Comparison of ENCODE assay signal across 13 mouse cellular contexts in genomic region chr9:25517982-25518381, GRCm38 (mm10). TPM values are rescaled to one million over a fixed set of nuclear protein-coding genes. Genes with fewer than 3 reads are reported as not detected.
DNase-seq lines count a peak whose midpoint lies in the region; TF ChIP-seq lines count a peak whose summit lies in the region.
"Had no signal": no experiment of that assay in that cellular context is flagged by ENCODE, and none has a peak within 500 bp of the region (broad histone marks: within the 10 kb centered on the region; RNA-seq: fewer than 3 reads in every experiment).

No protein-coding gene starts in this region.

- no peak for TF ChIP-seq CTCF in gastrocnemius, adult 2 months (IDR thresholded peaks at IDR 0.05)

- H3K27ac ChIP-seq in gastrocnemius, adult 2 months: peak overlapping the region; percentile 62; the same call in 1 of the 2 replicates
- H3K27ac ChIP-seq: limb, embryonic 12.5 days; midbrain, embryonic 15.5 days; neural tube, embryonic 13.5 days had no signal

- no peak overlapping the region for H3K4me3 ChIP-seq in gastrocnemius, adult 2 months
- H3K4me3 ChIP-seq: limb, embryonic 12.5 days; midbrain, embryonic 15.5 days; neural tube, embryonic 13.5 days had no signal

- intact Hi-C loops in gastrocnemius, adult 2 months (cut with DNase I): loop anchor here (2.0 kb wide), 1 partner anchor 17 kb away; no protein-coding TSS in a partner anchor

- DNase-seq in gastrocnemius, adult 2 months: peak; percentile 43
- no peak for DNase-seq in gastrocnemius, postnatal 10 days
- DNase-seq in kidney, postnatal 10 days: peak; percentile 62
- DNase-seq in kidney, adult 11 months: no peak
- peak; percentile 63 for DNase-seq in embryo, embryonic 11 days
- peak; percentile 43 for DNase-seq in heart, postnatal 4 days
- DNase-seq in ovary, adult 18-20 months (ENCODE audit: low spot score): no peak
- no peak for DNase-seq in frontal cortex, postnatal 10 days (ENCODE audit: low spot score in 2 of 2)
- DNase-seq: adrenal gland, postnatal 14 days; cerebellum, postnatal 25 days had no signal

RNA-seq across cellular contexts. Expression of gene Eepd1, which starts 36.6 kb away (rescaled TPM):
- 100 to 1,000 TPM in 1 of 2 experiments, 10 to 100 TPM in 1; 99.2 to 114 TPM for total RNA-seq in gastrocnemius, adult 2 months (2021)
- 10 to 100 TPM; 49.4 to 59.9 TPM for total RNA-seq in gastrocnemius, postnatal 10 days (2021)
- total RNA-seq in heart, postnatal 4 days (2021): 10 to 100 TPM; 20.8 TPM

Comparison
In these comparisons a context has a peak if more than half of its experiments do, and no peak if none do; other contexts are left out.
1. DNase-seq: peak in gastrocnemius, adult 2 months (single experiment), kidney, postnatal 10 days (single experiment), embryo, embryonic 11 days (single experiment) and heart, postnatal 4 days (single experiment); none in gastrocnemius, postnatal 10 days (single experiment), kidney, adult 11 months (single experiment), ovary, adult 18-20 months (single experiment) and frontal cortex, postnatal 10 days (0 of 2).